Mouse (Mus musculus) ES-Bruce4 (cell line): ENCODE measurements at regions not wholly inside any gene's neighbourhood (a gene's known extent, or its start where the extent isn't known, plus 50 kb on each side); places are given as distances from the start of the nearest gene placed in this dataset.

Source experiments
- CTCF ChIP-seq: IDR thresholded peaks from one replicate; pipeline ENCODE4 v1.8.1; 2011; ENCODE audit warnings: low read depth, low read length
- EP300 ChIP-seq: IDR thresholded peaks from 2 replicates; pipeline ENCODE4 v1.6.1; 2011; ENCODE audit warnings: low read depth, low read length; ENCODE audit not compliant: insufficient read depth
- POLR2A ChIP-seq: IDR thresholded peaks from one replicate; pipeline ENCODE4 v1.8.1; 2011; ENCODE audit warnings: low read length; ENCODE audit not compliant: insufficient read depth

DNA sequence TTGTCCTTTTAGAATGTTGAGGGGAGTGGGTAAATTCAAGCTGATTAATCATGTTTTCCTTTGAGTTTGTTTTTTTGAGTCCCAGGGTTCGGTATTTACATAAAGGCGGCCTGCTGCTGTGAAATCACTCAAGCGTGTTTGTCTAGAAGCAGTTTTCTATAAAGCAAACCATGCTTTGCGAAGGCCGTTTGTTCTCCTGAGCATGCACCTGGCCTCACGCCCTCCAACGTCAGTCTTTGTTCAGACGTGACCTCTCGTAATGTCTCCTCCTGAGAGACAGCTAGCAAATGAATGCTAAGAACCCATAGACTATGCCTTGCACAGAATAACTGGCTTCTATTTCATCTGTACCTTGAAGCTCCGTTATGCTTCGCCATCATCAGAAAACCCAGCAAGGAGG, 92.8 kb upstream of the Kcnk2 start:
- TF ChIP-seq POLR2A, result no peak
- no peak for TF ChIP-seq CTCF
- TF ChIP-seq EP300, result no peak
